Mouse (Mus musculus) layer of hippocampus, adult 11-12 months (tissue): ENCODE data around the gene Traf4.

Experiments used
- DNase-seq: peaks from one replicate; pipeline ENCODE4 v3.0.0; 2022; ENCODE audit warnings: low spot score

The Traf4 gene

GRCm38 (mm10) chr11:78167257-78167959 is 2.0 kb upstream of the Traf4 start:
- DNase-seq: no peak

- DNase-seq: no peak
Observed at GRCm38 (mm10) chr11:78166640-78167039, 1.3 kb upstream of the Traf4 start.

- no peak for DNase-seq
Observed at GRCm38 (mm10) chr11:78166161-78166560, 772 bp upstream of the Traf4 start.

GRCm38 (mm10) chr11:78165761-78166109 is 346 bp upstream of the Traf4 start:
- peak; percentile 42 for DNase-seq

GRCm38 (mm10) chr11:78164604-78164923 is 825 bp downstream of the Traf4 start:
- DNase-seq: no peak

GRCm38 (mm10) chr11:78163681-78164603 is 1.4 kb downstream of the Traf4 start:
- no peak for DNase-seq

- no peak for DNase-seq
Observed at GRCm38 (mm10) chr11:78163045-78163444, 2.3 kb downstream of the Traf4 start.

- peak; percentile 55 for DNase-seq
Observed at GRCm38 (mm10) chr11:78162504-78162903, 2.9 kb downstream of the Traf4 start.

- no peak for DNase-seq
Observed at GRCm38 (mm10) chr11:78161968-78162367, 3.4 kb downstream of the Traf4 start.

- no peak for DNase-seq
Observed at GRCm38 (mm10) chr11:78161169-78161568, 4.2 kb downstream of the Traf4 start.

GRCm38 (mm10) chr11:78160675-78161074 is 4.7 kb downstream of the Traf4 start:
- DNase-seq: no peak

GRCm38 (mm10) chr11:78160171-78160570 is 5.2 kb downstream of the Traf4 start:
- DNase-seq: no peak

- no peak for DNase-seq
Observed at GRCm38 (mm10) chr11:78159557-78159956, 5.8 kb downstream of the Traf4 start.

GRCm38 (mm10) chr11:78159096-78159495 is 6.3 kb downstream of the Traf4 start:
- DNase-seq: peak; percentile 89

GRCm38 (mm10) chr11:78156156-78156699 is 9.2 kb downstream of the Traf4 start:
- DNase-seq: no peak

GRCm38 (mm10) chr11:78155674-78156073 is 9.7 kb downstream of the Traf4 start:
- no peak for DNase-seq

GRCm38 (mm10) chr11:78153778-78154177 is 11.6 kb downstream of the Traf4 start:
- DNase-seq: no peak

GRCm38 (mm10) chr11:78152299-78153231 is 12.8 kb downstream of the Traf4 start:
- peak; percentile 85 for DNase-seq

GRCm38 (mm10) chr11:78151161-78151560 is 14.2 kb downstream of the Traf4 start:
- DNase-seq: no peak

GRCm38 (mm10) chr11:78146707-78147543 is 18.5 kb downstream of the Traf4 start:
- DNase-seq: no peak

GRCm38 (mm10) chr11:78146168-78146567 is 19.2 kb downstream of the Traf4 start:
- no peak for DNase-seq
